Mouse (Mus musculus) cerebellum, adult 2 months (tissue): ENCODE measurements around the gene Ttbk2.

Experiments
- CTCF ChIP-seq: fragments of 200-500 bp; IDR thresholded peaks from 2 replicates; pipeline ENCODE4 v1.5.1; 2011; ENCODE audit warnings: low read depth, mild to moderate bottlenecking, control low read depth, low read length, moderate library complexity, borderline replicate concordance; ENCODE audit not compliant: insufficient read depth
- POLR2A ChIP-seq: fragments of 200-500 bp; IDR thresholded peaks from 2 replicates; pipeline ENCODE4 v1.6.1; 2011; ENCODE audit warnings: low read length, control low read depth, borderline replicate concordance; ENCODE audit not compliant: insufficient read depth

- TF ChIP-seq CTCF (no peak), POLR2A (peak; percentile 84)
Observed at GRCm38 (mm10) chr2:120850424-120851082, at the start of gene Ttbk2.
